Mouse (Mus musculus) layer of hippocampus, adult 9-11 months (tissue): ENCODE measurements around the gene Mrpl35.

Experiments used
- DNase-seq: peaks from one replicate; pipeline ENCODE4 v3.0.0; 2022

The Mrpl35 gene

GRCm38 (mm10) chr6:71791771-71792170 is 35.0 kb downstream of the Mrpl35 start:
- no peak for DNase-seq

GRCm38 (mm10) chr6:71788348-71788747 is 38.4 kb downstream of the Mrpl35 start:
- no peak for DNase-seq

DNA sequence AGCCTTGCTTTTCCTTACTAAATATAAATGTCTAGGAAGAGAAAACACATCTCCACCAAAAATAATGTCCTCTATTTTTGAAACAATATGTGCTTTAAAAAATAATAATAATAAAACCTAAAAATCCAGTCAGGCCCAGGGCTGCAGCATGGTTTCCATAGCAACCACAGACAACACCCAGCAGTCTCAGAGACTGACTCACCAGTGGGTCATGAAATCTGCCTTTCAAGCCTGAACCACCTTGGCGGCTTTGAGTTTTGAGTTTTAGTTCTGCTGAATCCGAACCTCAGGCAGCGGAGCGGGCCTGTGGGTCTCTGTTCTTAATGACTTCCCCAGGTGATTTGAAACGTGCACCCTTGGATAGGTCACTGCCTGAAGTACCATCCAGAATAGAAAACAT is 43.6 kb downstream of the Mrpl35 start:
- DNase-seq = no peak

- DNase-seq = no peak
These were observed 46.3 kb downstream of the Mrpl35 start for GRCm38 (mm10) chr6:71780431-71780830.

DNA sequence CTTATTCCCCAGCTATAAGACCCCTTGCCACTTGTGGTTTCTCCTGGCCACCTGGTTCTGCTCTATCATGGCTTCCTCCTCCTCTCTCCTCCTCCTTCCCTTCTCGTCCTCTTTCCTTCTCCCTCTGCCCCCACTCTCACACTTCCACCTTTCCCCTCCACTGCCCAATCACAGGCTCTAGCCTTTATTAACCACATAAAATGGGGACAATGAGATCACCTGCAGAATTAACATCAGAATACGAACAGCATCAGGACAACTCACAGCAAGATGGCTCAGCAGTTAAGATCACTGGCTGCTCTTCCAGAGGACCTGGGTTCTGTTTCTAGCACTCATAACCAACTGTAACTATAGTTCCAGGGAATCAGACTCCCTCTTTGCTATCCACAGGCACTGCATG is 46.9 kb downstream of the Mrpl35 start:
- DNase-seq = no peak

- no peak for DNase-seq
These were observed 48.8 kb downstream of the Mrpl35 start for GRCm38 (mm10) chr6:71778016-71778415.

- DNase-seq = no peak
These were observed 54.0 kb downstream of the Mrpl35 start for GRCm38 (mm10) chr6:71772636-71773208.

GRCm38 (mm10) chr6:71772156-71772555 is 54.6 kb downstream of the Mrpl35 start:
- DNase-seq = peak; percentile 83

- DNase-seq = no peak
These were observed 55.5 kb downstream of the Mrpl35 start for GRCm38 (mm10) chr6:71771282-71771681.

- DNase-seq = no peak
These were observed 55.9 kb downstream of the Mrpl35 start for GRCm38 (mm10) chr6:71770856-71771255.

GRCm38 (mm10) chr6:71769901-71770690 is 56.7 kb downstream of the Mrpl35 start:
- no peak for DNase-seq

GRCm38 (mm10) chr6:71767761-71768160 is 59.0 kb downstream of the Mrpl35 start:
- DNase-seq = no peak
